Mouse (Mus musculus): ENCODE results near the gene Fnbp4.

DNA sequence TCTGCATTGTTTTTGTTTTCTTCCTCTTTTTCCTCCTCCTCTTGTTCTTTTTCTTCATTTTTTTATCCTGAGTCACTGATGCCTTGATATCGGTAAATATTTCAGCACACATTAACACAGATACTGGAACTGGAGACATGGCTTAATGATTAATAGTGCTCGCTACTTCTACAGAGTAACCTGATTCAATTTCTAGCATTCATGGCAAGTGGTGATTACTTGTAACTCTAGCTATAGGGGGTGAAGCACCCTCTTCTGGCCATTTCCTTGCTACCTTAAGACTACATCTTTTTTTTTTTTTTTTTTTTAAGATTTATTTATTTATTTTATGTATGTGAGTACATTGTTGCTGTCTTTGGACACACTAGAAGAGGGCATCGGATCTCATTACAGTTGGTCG lies 44.2 kb upstream of the Fnbp4 start:
- no peak for TF ChIP-seq POLR2A (IDR thresholded peaks at IDR 0.05; ENCODE audit: insufficient read length, low read depth)
- TF ChIP-seq POLR2AphosphoS2 (IDR thresholded peaks at IDR 0.05; ENCODE audit: insufficient read length, low read depth): no peak
- TF ChIP-seq USF1 (IDR thresholded peaks at IDR 0.05; ENCODE audit: low read depth): no peak
- TF ChIP-seq CEBPB (IDR thresholded peaks at IDR 0.05; ENCODE audit: insufficient read depth, poor library complexity, severe bottlenecking): no peak
- no peak for TF ChIP-seq MAX (IDR thresholded peaks at IDR 0.05; ENCODE audit: low read depth)
- TF ChIP-seq MYOG (IDR thresholded peaks at IDR 0.05; ENCODE audit: control insufficient read depth in 1 of 3, insufficient read depth in 1 of 3, insufficient read length in 2 of 3, low read depth in 2 of 3): no peak
- no peak for TF ChIP-seq E2F4 (IDR thresholded peaks at IDR 0.05; ENCODE audit: insufficient read depth)
- no peak for TF ChIP-seq REST (IDR thresholded peaks at IDR 0.05; ENCODE audit: insufficient read depth, insufficient read length)
- TF ChIP-seq MYOD1 (IDR thresholded peaks at IDR 0.05; ENCODE audit: control insufficient read depth in 1 of 3, insufficient read length in 2 of 3, low read depth in 2 of 3): no peak
- TF ChIP-seq TCF12 (IDR thresholded peaks at IDR 0.05; ENCODE audit: insufficient read depth, poor library complexity, severe bottlenecking): no peak
- TF ChIP-seq TCF3 (IDR thresholded peaks at IDR 0.05; ENCODE audit: insufficient read length, low read depth): no peak

Measured in myocyte (in vitro differentiated cells).